Mouse (Mus musculus) left cerebral cortex, adult 18-20 months (tissue): Measurements from ENCODE around the gene Slc2a4. TPM values are rescaled to one million over a fixed set of nuclear protein-coding genes. Genes with fewer than 3 reads are reported as not detected.
"Not testable (repeated sequence)": the region's sequence is repeated elsewhere in the genome, so short reads cannot be mapped to it uniquely, and the experiment has no call there.

Experiments used
- DNase-seq, 2 experiments: peaks; one replicate each; pipeline ENCODE4 v3.0.0; 2021 to 2022; ENCODE audit warnings: low spot score in 2 of 2, mixed read lengths in 1 of 2
- total RNA-seq, 2 experiments: library from RNA; stranded (reverse); gene quantifications; 2 replicates each; pipeline ENCODE4 v1.2.3; 2021

The Slc2a4 gene
- total RNA-seq, 2 experiments from 2014 or later = 4.9 to 6.4 TPM

DNA sequence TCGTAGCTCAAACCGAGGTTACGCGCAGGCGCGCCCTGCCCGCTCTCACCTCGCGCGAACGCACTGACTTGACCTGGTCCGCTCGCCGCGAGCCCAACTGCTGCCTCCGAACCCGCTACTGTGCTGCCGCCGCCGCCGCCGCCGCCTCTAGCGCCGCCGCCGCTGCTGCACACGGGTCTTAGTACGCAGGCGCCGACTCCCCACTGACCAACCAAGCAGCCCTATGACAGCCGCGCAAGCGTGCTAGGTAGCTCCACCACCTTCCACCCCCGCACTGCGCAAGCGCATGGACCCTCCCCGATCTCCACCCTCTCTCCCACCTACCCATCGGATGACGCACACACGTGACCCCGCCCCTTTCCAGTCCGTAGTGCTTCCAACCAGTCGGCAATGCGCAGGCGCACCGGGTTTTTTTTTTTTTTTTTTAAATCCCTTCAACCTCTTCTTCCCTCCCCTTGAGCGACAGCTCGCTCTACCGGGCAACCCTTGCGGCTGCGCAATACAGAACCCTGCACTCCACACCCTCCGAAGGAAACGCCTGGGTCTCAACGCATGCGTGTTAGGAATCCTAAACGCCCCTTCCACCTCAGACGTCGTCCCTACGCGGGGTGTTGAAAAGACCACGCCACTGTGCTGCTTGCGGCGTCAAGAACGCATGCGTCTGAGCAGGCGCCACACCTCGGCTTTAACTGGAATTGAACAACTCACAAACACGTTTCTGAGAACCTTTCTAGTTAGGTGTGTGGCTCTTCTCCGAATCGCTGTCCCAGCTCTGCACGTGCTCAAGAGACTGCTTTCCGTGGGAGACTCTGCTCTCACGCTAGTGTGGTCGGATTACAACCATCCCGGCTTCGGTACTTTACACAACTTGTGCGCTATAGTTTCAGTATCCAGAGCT, 26.6 kb downstream of the Slc2a4 start, which contains the start of gene Eif5a:
Gene Eif5a (minus strand): TSS at position 845 of the 898 bp plus-strand sequence.
- DNase-seq = peak; percentile 100

DNA sequence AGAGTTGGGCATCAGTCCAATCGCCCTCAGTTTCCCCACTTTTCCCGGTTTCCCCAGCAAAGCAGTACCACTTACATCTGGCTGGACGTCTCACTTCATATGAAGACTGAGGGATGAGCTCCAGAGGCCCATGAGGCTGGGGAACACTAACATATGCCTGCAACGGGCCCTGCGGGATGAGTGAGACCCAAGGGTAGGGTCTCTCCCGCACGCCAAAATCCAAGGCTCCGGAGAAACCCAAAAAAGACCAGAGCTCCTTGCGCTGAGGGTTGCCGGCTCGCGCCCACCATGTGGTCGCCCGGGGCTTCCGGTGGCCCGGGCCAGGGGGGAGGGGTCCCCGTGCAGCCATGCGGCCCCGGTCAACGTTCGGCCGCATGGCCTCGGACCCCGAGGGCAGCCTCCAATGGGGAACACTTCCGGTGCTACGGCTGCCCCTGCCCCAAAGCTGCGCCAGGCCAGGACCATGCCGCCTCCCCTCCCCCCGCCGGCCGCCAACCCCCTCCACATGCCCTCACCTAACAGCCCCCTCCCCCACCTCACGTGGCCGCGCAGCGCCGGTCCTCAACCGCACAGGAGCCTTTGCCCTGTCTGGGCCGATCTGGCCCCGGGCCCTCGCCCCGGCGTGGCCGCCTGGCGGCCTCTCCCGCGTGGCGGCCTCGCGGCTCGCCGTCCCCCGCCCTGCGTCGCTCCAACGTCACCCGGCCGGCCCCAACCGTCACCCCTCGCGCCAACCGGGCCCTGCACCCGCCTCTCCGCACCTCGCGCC, 27.5 kb downstream of the Slc2a4 start:
- peak; percentile 48 to 53 for DNase-seq

DNA sequence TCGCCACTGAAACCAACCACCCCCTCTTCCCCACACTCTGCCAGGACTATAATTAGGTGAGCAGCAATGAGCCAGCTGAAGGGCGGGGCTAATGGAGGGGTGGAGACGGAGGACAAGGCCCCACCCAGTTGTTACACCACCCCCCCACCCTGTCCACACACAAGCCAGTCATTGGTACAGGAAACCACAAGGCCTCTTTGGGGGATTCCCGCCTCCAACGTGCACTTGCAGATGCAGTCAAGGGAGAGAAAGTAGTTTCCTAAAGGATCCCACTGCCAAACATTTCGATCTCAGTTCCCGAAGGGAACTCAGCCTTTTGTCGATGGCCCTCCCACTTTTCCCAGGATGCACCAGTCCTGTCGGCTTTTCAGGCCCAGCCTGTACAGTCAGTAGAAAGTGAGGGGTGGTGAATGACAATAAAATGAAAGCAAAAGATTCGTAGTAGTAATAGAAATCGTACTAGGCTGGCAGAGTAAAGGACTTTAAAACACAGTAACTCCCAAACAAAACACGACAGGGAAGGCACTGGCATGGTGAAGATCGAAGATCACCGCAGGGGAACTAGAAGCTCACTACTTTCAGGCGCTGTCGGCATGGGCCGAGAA, 28.2 kb downstream of the Slc2a4 start:
- peak; percentile 22 to 36 for DNase-seq

DNA sequence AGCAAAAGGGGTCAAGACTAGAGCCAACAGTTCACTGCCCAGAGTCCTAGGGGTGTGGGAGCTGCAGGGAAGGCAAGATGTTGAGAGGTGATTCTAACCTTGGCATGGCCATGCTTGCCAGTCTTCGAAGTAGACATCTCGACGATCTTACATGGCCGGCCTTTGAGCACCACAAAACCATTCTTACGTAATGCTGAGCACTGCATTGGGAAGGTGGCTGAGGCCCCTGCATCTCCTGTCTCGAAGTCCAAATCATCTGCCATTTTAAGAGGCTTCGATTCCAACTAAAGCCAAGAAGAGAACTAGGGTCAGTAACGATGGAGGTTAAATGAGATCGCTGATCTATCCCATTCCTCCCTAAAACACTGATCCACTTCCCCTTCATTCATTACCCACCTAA, 28.9 kb downstream of the Slc2a4 start:
- DNase-seq = no peak

DNA sequence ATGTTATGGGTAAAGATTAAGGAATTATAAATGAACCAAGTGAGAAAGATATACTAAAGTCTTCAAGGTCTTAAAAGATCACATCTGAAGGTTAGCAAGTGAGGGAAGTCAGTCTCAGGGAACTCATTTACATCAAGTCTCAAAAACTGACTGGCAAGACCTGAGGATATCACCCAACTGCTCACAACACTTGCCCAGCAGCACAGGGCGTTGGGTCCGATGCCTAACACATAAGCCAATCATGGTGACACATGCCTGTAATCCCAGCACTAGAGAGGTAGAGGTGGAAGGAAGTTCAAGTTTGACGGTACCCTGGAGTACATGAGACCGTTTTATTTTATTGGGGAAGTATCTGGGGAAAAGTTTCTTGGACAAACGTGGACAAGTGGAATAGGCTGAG, 29.9 kb downstream of the Slc2a4 start:
- no peak for DNase-seq

DNA sequence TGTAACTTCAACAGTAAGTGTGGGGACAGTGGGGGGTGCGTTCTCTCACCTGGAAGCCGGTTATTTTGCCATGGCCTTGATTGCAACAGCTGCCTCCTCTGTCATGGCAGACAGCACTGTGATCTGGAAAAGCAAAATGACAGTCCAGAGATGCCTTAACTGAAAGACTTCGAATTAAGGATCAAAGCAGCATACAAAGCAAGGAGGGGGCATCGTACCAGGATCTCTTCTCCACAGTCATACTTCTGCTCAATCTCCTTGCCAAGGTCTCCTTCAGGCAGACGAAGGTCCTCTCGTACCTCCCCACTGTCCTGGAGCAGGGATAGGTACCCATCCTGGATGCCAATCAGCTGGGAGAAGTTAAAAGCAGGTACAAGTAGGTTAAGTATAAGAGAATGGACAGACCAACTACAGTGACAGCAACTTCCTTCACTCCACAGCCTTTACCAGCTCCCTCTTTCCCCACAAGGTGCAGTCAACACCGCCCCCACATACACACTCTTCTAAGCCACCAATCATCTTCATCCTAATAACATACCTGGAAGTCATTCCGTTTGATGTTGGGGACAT, 30.5 kb downstream of the Slc2a4 start:
- DNase-seq = no peak

DNA sequence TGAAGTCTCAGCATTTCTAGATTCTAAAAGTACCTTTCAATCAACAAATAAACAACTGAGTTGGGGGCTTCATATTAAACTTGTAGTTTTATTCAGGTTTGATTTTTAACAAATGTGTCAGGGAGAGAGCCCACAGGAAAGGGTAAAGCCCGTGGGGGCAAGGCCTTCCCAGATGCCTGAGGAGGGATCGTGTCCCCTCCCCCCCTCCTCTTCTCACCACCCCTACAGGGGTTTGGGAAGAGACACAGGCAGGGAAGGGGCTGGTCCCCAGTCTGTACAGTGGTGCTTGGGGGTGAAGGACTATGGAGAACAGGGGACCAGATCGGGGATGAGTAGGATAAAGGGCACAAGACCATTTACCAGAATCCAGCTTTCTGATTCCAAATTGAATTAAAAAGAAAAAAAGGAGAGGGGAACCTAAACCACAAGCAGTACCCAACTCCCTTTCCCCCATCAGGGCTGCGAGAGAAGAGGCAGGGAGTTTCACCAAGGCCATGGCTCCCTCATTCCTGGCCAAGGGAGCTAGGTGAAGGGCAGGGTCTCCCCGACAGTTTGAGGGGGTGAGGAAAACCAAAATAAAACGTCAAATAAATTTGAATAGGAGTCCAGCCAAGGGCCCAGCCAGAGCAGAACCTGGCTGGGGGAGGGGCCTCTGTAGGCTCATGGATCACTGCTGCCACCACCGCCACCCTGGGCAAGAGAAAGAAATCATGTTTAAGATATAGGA, 31.2 kb downstream of the Slc2a4 start:
- not testable (repeated sequence) for DNase-seq

DNA sequence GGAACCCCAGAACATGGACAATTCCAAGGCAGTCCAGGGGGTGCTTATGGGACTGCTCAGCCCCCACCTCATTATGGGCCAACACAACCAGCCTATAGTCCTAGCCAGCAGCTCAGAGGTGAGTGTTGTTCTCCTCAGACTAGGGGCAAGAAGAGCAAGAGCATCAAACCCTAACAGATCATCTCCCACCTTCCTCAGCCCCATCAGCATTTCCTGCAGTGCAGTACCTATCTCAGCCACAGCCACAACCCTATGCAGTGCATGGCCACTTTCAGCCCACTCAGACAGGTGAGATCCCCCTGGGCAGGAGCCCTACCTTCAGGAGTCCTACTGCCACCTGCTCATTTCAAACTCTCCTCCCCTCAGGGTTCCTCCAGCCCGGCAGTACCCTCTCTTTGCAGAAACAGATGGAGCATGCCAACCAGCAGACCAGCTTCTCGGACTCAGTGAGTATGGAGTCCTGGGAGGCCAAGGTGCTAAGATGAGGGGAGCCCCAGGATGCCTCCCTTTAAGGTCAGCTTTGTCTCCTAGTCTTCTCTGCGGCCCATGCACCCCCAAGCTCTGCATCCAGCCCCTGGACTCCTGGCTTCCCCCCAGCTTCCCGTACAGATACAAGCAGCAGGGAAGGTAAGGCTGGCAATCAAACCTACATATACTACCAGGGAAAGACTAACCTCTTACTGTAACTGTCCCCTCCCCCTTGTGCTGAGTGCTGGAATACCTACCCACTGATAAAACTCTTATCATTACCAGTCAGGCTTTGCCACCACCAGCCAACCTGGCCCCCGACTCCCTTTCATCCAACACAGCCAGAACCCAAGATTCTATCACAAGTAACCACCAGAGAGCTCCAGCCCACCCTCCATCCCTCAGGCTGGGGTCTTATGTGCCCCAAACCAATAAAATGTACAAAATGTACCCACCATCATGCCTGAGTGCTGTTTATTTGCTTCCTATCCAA, 32.0 kb downstream of the Slc2a4 start:
- no peak for DNase-seq

DNA sequence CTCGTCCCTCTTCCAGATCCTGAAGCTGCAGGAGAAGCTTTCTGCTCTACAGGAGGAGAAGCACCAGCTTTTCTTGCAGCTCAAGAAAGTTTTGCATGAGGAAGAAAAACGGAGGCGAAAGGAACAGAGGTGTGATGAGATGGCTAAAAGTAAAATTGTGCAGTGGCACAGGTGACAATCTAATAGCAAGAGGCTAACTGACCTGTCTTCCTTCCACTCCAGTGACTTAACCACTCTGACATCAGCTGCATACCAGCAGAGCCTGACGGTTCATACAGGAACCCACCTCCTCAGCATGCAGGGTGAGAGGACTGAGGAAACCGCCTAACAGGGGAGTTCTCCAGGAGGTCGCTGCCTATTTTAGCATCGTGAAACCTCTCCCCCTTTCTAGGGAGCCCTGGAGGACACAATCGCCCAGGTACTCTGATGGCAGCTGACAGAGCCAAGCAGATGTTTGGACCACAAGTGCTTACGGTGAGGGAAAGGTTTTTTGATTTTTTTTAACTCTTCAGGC, 33.0 kb downstream of the Slc2a4 start:
- DNase-seq = no peak

DNA sequence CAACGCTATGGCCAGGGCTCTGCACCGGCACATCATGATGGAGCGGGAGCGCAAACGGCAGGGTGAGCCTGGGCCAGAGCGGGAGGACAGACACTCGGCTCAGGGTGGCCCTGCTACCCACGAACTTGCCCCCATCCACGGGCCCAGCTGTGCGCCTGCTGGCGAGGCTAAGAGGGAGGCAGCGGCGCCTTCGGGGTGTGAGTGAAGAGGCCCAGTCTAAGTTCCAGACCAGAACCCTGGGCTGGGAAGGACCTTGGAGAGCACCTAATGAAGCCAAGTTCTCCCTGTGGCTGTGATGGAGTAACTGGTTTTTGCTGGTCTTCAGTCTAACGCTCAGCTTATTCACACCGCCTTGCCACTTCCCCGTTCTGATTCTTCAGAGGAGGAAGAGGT, 33.6 kb downstream of the Slc2a4 start:
- no peak for DNase-seq

DNA sequence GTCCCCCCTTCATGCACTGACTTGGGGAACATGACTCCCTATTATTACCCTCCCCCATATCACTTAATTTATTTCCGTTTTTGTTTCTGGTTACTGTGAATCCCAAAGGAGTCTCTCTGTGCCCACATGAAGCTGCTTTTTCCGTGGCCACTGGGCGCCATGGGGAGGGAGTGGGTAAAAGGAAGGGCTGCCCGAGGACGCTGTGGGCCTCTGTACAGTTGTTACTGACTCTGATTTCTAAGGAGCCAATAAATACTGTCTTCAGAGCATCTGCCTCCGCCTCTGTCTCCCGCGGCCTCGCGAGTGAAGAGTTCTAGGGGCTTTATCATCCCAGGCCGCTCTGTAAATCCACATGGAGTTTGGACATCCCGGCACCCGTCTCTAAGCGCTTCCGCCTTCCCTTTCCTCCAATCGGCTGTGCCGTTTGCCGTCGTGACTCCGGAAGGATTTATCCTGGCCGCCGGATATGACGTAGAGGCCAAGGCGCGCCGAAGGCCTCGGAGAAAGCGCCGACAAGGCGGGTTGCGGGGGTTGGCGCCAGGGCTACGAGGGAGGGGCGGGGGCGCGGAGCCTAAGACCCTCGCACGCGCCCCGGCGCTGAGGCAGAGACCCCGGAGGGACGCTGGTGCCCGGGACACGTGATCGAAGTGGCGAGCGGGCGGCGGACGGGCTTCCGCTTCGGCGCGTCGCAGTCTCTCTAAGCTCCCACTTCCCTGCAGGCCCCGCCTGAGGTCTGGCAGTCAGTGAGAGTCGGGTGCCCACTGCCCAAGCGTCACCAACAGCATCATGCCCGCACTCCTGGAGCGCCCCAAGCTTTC, 34.2 kb downstream of the Slc2a4 start, which contains the start of gene Gps2:
Gene Gps2 (plus strand): TSS at position 335 of the 818 bp plus-strand sequence.
- DNase-seq = peak; percentile 93 to 95

DNA sequence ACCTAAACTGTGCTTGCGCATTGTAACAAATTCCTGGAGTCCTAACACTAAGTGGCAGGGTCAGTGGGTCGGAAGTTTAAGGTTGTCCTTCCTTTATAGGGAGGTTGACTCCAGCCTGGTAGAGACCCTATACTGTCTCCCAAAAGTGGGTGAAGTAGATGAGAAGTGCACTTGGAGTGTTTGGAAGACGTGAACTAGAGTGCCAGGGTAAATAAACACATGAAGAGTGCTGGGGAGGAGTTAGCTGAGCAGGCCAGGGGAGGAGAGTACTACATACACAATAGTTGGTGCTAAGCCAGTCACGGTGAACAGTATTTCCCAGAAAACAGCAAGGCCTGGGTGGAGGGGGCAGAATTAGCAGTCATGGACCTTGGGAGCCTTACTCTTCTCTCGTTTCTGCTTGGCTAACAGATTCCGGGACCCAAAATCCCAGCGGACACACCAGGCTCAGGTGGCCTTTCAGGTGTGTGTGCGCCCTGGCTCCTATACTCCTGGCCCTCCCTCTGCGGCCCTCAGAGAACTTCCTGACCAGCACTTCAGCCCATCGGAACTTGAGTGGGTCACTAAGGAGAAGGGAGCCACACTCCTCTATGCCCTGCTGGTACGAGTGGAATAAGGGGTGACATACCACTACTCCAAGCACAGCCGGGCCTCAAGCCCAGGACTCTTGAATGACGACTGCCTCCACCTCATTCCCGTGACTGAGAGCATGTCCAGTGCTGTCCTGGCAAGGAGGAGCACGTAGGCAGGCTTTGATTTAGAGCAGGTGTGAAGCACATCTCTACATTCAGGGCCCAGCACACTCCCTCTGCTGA, 35.1 kb downstream of the Slc2a4 start:
- DNase-seq = no peak

DNA sequence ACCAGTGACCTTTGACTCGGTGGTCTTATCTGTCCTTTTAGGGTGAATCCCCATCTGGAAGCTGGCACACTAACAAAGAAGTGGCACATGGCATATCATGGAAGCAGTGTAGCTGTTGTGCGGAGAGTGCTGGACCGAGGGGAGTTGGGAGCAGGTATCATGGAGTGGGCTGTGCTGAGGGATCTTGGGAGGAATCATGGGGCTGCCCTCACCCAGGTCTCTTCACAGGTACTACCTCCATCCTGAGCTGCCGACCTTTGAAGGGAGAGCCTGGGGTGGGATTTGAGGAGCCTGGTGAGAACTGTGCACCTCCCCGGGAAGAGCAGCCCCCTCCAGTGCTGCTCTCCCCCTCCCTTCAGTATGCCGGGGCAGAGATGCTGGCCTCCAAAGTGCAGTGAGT, 36.3 kb downstream of the Slc2a4 start:
- no peak for DNase-seq

DNA sequence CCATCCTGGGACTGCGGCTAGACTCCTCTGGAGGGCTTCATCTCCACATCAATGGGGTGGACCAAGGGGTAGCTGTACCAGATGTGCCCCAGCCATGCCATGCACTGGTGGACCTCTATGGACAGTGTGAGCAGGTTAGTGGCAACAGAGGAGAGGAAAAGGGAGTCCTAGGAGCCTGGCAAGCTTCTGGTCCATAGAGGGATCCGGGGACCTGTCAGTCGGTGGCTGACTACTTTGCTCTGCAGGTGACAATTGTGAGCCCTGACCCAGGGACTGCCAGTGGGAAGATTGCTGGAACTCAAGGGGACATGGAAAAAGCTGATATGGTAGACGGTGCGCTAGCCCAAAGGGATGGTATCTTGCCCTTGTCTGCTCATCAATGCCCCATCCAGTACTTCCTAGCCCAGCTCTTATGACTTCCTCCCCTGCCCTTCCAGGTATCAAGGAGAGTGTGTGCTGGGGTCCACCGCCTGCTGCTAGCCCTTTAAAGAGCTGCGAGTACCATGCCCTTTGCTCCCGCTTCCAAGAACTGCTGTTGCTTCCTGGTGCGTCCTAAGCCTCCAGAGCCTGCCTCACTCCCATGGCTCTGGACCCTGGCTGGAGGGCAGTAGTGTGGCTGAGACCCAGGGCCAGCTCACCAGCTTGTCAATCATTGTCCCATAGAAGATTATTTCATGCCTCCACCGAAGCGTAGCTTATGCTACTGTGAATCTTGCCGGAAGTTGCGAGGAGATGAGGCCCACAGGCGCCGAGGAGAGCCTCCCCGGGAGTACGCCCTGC, 37.0 kb downstream of the Slc2a4 start:
- DNase-seq = no peak

DNA sequence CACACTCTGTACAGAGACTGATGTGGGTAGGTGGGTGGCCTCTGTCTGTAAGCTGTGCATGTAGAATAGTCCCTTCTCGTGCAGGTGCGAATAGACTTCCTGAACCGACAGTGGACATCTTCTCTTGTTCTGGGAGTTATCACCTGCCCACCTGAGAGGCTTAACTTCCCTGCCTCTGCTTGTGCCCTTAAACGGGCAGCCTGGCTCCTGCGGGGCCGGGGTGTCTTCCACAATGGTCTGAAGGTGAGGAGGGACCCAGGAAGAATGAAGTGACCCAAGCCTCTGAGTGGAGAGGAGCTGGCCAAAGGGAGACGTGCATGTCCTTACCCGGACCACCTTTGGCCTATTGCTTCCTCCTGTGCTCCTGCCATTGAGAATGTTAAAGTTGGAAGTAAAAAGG, 37.8 kb downstream of the Slc2a4 start:
- DNase-seq = no peak

DNA sequence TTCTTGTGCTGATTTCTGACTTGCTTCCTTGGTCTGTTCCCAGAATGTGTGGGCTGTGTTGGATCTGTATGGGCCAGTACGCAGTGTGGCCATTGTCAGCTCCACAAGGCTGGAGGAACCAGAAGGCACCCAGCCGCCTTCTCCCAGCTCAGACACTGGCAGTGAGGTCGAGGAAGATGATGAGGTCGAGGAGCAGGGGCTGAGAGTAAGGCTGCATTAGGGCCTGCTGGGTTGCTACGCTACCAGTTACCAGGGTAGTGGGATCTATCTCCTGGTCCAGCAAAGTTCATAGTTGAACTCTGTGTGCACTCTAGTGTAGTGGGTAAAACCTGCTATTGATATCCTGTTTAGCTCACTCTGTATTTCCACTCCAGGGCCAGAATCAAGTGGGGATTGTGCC, 38.8 kb downstream of the Slc2a4 start:
- DNase-seq = no peak

DNA sequence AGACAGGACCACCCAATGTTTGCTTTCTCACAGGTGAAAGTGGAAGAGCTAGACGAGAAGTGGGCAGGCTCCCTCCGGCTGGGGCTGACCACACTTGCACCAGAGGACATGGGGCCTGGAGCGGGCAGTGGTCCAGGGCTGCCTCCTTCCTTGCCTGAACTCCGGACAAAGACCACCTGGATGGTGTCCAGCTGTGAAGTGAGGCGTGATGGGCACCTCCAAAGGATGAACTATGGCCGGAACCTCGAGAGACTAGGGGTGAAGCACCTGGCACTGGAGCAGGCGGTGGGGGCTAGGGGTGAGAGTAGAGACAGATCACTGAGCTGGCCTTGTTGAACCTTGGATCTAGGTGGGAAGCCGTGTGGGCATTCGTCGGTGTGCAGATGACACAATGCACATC, 39.3 kb downstream of the Slc2a4 start:
- no peak for DNase-seq
